Mouse (Mus musculus) neural tube, embryonic 14.5 days (tissue): Measurements from ENCODE around the gene Pabpn1. TPM values are rescaled to one million over a fixed set of nuclear protein-coding genes. Genes with fewer than 3 reads are reported as not detected.
"Not testable (repeated sequence)": the region's sequence is repeated elsewhere in the genome, so short reads cannot be mapped to it uniquely, and the experiment has no call there.

Experiments used
- ATAC-seq: fragments of 200-750 bp; cut with Nextera tagmentation; 2 replicates; pipeline ENCODE4 v1.8.0; 2017; ENCODE audit warnings: low read depth, mild to moderate bottlenecking, moderate TSS enrichment, moderate library complexity
- H3K27ac ChIP-seq: fragments of 300-500 bp; sonication (generic); 2 replicates; pipeline ENCODE4 v1.5.1; 2014; ENCODE audit warnings: low read depth, mild to moderate bottlenecking, control low read depth, low read length, moderate library complexity, mixed read lengths
- H3K27me3 ChIP-seq: fragments of 300-500 bp; sonication (generic); 2 replicates; pipeline ENCODE4 v1.6.1; 2014; ENCODE audit warnings: low read length; ENCODE audit not compliant: control insufficient read depth, insufficient read depth
- H3K36me3 ChIP-seq: fragments of 300-500 bp; sonication (generic); 2 replicates; pipeline ENCODE4 v1.6.1; 2014; ENCODE audit warnings: low read length, mixed read lengths; ENCODE audit not compliant: control insufficient read depth, insufficient read depth
- H3K4me1 ChIP-seq: fragments of 300-500 bp; sonication (generic); 2 replicates; pipeline ENCODE4 v1.6.1; 2014; ENCODE audit warnings: low read length; ENCODE audit not compliant: control insufficient read depth, insufficient read depth
- H3K4me2 ChIP-seq: fragments of 300-500 bp; sonication (generic); 2 replicates; pipeline ENCODE4 v1.6.1; 2014; ENCODE audit warnings: mild to moderate bottlenecking, low read depth, low read length, control low read depth
- H3K4me3 ChIP-seq: fragments of 300-500 bp; sonication (generic); 2 replicates; pipeline ENCODE4 v1.5.1; 2014; ENCODE audit warnings: low read depth, low read length, control low read depth, mixed read lengths
- H3K9ac ChIP-seq: fragments of 300-500 bp; sonication (generic); replicated peaks from 2 replicates; pipeline ENCODE4 v1.6.1; 2014; ENCODE audit warnings: low read depth, mild to moderate bottlenecking, control low read depth, low read length, mixed read lengths
- H3K9me3 ChIP-seq: fragments of 300-500 bp; sonication (generic); 2 replicates; pipeline ENCODE4 v1.6.1; 2016; ENCODE audit warnings: low read length; ENCODE audit not compliant: control insufficient read depth
- WGBS: fragments of 180-500 bp; shearing (Covaris S2); extraction: QIAGEN DNeasy Blood & Tissue Kit; methylation state at CpG from one replicate; pipeline ENCODE4 v1.1.7; 2014; 5-methylcytosine and 5-hydroxymethylcytosine counted together
- polyA plus RNA-seq: library from polyadenylated mRNA; unstranded; fragments of >200 nt; fragmentation: Nextera tagmentation; extraction: Ambion mirVana; gene quantifications from 2 replicates; pipeline ENCODE4 v1.2.1, GENCODE M21; 2014

Gene Pabpn1
- polyA plus RNA-seq, 1 experiment from 2014 or later: 176 TPM

DNA sequence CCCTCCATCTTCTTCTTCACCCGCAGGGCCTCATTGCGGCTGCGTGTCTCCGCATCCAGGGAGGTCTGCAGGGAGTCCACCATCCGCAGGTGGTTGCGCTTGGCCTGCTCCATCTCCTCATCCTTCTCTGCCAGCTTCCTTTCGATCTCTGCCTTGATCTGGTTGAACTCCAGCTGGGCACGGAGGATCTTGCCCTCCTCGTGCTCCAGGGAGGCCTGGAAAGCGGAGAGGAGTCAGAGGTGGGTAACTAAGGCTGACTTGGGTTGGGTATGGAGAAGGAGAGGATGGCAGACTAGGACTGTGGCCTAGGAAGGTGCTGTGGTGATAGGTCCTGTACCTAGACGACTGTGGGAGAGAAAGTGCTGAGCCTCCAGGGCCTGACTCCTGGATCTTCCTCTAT lies 54.7 kb downstream of the Pabpn1 start:
- H3K4me3 ChIP-seq, H3K4me1 ChIP-seq, H3K27ac ChIP-seq, H3K9me3 ChIP-seq, H3K36me3 ChIP-seq, ATAC-seq, H3K9ac ChIP-seq, H3K27me3 ChIP-seq, H3K4me2 ChIP-seq: not testable (repeated sequence)
- WGBS: 88% methylated on average over 7 of the region's 11 CpGs

Other genes starting within 250 kb of the Pabpn1 start
- gene 1700123O20Rik, start 206.3 kb upstream of the Pabpn1 start, polyA plus RNA-seq: 77.4 and 79.8 TPM in 2 replicates
- gene Acin1, start 205.6 kb upstream of the Pabpn1 start, polyA plus RNA-seq: 101 and 118 TPM in 2 replicates
- 0.20 TPM in 1 of 2 replicates, not detected in the other for gene Gm29776, start 193.7 kb upstream of the Pabpn1 start, polyA plus RNA-seq
- gene Cebpe, start 180.3 kb upstream of the Pabpn1 start, polyA plus RNA-seq: not detected in 2 replicates
- 7.3 and 8.5 TPM in 2 replicates for gene Slc7a8, start 110.6 kb upstream of the Pabpn1 start, polyA plus RNA-seq
- not detected in 2 replicates for gene Rnf212b, start 78.4 kb upstream of the Pabpn1 start, polyA plus RNA-seq
- gene Homez, start 21.5 kb upstream of the Pabpn1 start, polyA plus RNA-seq: 10.0 and 11.7 TPM in 2 replicates
- gene Ppp1r3e, start 14.9 kb upstream of the Pabpn1 start, polyA plus RNA-seq: 3.8 and 7.2 TPM in 2 replicates
- gene Bcl2l2, start 9.1 kb upstream of the Pabpn1 start, polyA plus RNA-seq: 4.8 and 5.3 TPM in 2 replicates
- gene Gm20521, start 9.1 kb upstream of the Pabpn1 start, polyA plus RNA-seq: not detected in 2 replicates
- gene Slc22a17, start 20.6 kb downstream of the Pabpn1 start, polyA plus RNA-seq: 121 and 122 TPM in 2 replicates
- gene Efs, start 33.6 kb downstream of the Pabpn1 start, polyA plus RNA-seq: 9.9 and 13.5 TPM in 2 replicates
- gene Il25, start 40.2 kb downstream of the Pabpn1 start, polyA plus RNA-seq: 0.39 and 0.76 TPM in 2 replicates
- 10.4 and 17.5 TPM in 2 replicates for gene Cmtm5, start 43.8 kb downstream of the Pabpn1 start, polyA plus RNA-seq
- gene Myh6, start 74.4 kb downstream of the Pabpn1 start, polyA plus RNA-seq: 0.23 and 1.7 TPM in 2 replicates
- not detected in 2 replicates for gene Gm17428, start 84.4 kb downstream of the Pabpn1 start, polyA plus RNA-seq
- 4.5 and 4.8 TPM in 2 replicates for gene Myh7, start 102.1 kb downstream of the Pabpn1 start, polyA plus RNA-seq
- gene Ngdn, start 123.0 kb downstream of the Pabpn1 start, polyA plus RNA-seq: 44.9 and 50.9 TPM in 2 replicates
- 23.9 and 27.3 TPM in 2 replicates for gene Zfhx2, start 199.8 kb downstream of the Pabpn1 start, polyA plus RNA-seq
- gene Thtpa, start 202.3 kb downstream of the Pabpn1 start, polyA plus RNA-seq: 29.3 and 32.0 TPM in 2 replicates
- gene Ap1g2, start 214.1 kb downstream of the Pabpn1 start, polyA plus RNA-seq: 5.4 and 7.0 TPM in 2 replicates
- gene Jph4, start 224.4 kb downstream of the Pabpn1 start, polyA plus RNA-seq: 36.2 and 41.3 TPM in 2 replicates